Mouse (Mus musculus) heart, postnatal 0 days (tissue): ENCODE measurements around the gene Plekhn1. TPM values are rescaled to one million over a fixed set of nuclear protein-coding genes. Genes with fewer than 3 reads are reported as not detected.

ENCODE experiments used
- ATAC-seq: fragments of 200-750 bp; cut with Nextera tagmentation; 2 replicates; pipeline ENCODE4 v1.8.0; 2017; ENCODE audit warnings: low read depth, moderate number of reproducible peaks, moderate library complexity; ENCODE audit not compliant: insufficient read depth
- DNase-seq: peaks from one replicate; pipeline ENCODE4 v3.0.0-alpha.2; 2016; ENCODE audit warnings: low spot score
- H3K27ac ChIP-seq: fragments of 300-500 bp; sonication (generic); 2 replicates; pipeline ENCODE4 v1.5.1; 2014; ENCODE audit warnings: low read depth, mild to moderate bottlenecking
- H3K27me3 ChIP-seq: fragments of 300-500 bp; sonication (generic); 2 replicates; pipeline ENCODE4 v1.6.1; 2014; ENCODE audit warnings: low read length, mixed read lengths; ENCODE audit not compliant: control insufficient read depth, insufficient read depth
- H3K36me3 ChIP-seq: fragments of 300-500 bp; sonication (generic); replicated peaks from 2 replicates; pipeline ENCODE4 v1.6.1; 2014; ENCODE audit warnings: low read length, mixed read lengths; ENCODE audit not compliant: control insufficient read depth, insufficient read depth
- H3K4me1 ChIP-seq: fragments of 300-500 bp; sonication (generic); 2 replicates; pipeline ENCODE4 v1.6.1; 2014; ENCODE audit warnings: antibody characterized with exemption; ENCODE audit not compliant: control insufficient read depth, insufficient read depth
- H3K4me2 ChIP-seq: fragments of 300-500 bp; sonication (generic); 2 replicates; pipeline ENCODE4 v1.6.1; 2014; ENCODE audit warnings: low read depth, mild to moderate bottlenecking, low read length, moderate library complexity
- H3K4me3 ChIP-seq: fragments of 300-500 bp; sonication (generic); 2 replicates; pipeline ENCODE4 v1.5.1; 2014; ENCODE audit warnings: low read depth, low read length
- H3K9ac ChIP-seq: fragments of 300-500 bp; sonication (generic); replicated peaks from 2 replicates; pipeline ENCODE4 v1.6.1; 2014; ENCODE audit warnings: low read depth, low read length, mixed read lengths
- H3K9me3 ChIP-seq: fragments of 300-500 bp; sonication (generic); replicated peaks from 2 replicates; pipeline ENCODE4 v1.6.1; 2016; ENCODE audit warnings: low read length; ENCODE audit not compliant: control insufficient read depth
- CTCF ChIP-seq: IDR thresholded peaks from 2 replicates; pipeline ENCODE4 v1.5.1; 2016; ENCODE audit warnings: antibody characterized with exemption, control low read depth, low read depth
- EP300 ChIP-seq: IDR thresholded peaks from 2 replicates; pipeline ENCODE4 v1.6.1; 2016; ENCODE audit warnings: antibody characterized with exemption, low read depth
- WGBS: fragments of 180-500 bp; shearing (Covaris S2); extraction: QIAGEN DNeasy Blood & Tissue Kit; methylation state at CpG from one replicate; pipeline ENCODE4 v1.1.7; 2014; 5-methylcytosine and 5-hydroxymethylcytosine counted together
- polyA plus RNA-seq: library from polyadenylated mRNA; unstranded; fragments of >200 nt; fragmentation: Nextera tagmentation; extraction: Ambion mirVana; gene quantifications from 2 replicates; pipeline ENCODE4 v1.2.1, GENCODE M21; 2015
- total RNA-seq: library from RNA; depleted of rRNA; stranded (reverse); fragments of >200 nt; gene quantifications from 2 replicates; pipeline ENCODE4 v1.2.3, GENCODE M21; 2014; ENCODE audit warnings: low replicate concordance

Gene Plekhn1
- total and polyA plus RNA-seq, 2 experiments from 2014 or later = 5.9 to 21.9 TPM

GRCm38 (mm10) chr4:156252140-156252539, 17.5 kb upstream of the Plekhn1 start:
- Histone ChIP-seq H3K9ac (no peak overlapping the region), H3K27ac (no peak overlapping the region), H3K27me3 (peaks cover 17% of the 10 kb centered on the region), H3K36me3 (peaks cover 15% of the 10 kb centered on the region), H3K9me3 (no peaks in the 10 kb centered on the region), H3K4me1 (no peaks in the 10 kb centered on the region), H3K4me2 (no peak overlapping the region), H3K4me3 (no peak overlapping the region)
- WGBS = 35% methylated on average over 7 of the region's 7 CpGs
- TF ChIP-seq EP300 (no peak), CTCF (no peak)
- ATAC-seq (no peak), DNase-seq (no peak)

- 69% methylated on average over 8 of the region's 8 CpGs for WGBS
- DNase-seq (no peak), ATAC-seq (no peak)
- peaks cover 17% of the 10 kb centered on the region for H3K27me3 ChIP-seq
- no peaks in the 10 kb centered on the region for H3K4me1 ChIP-seq
- peaks cover 25% of the 10 kb centered on the region for H3K36me3 ChIP-seq
- H3K27ac ChIP-seq = no peak overlapping the region
- TF ChIP-seq EP300 = no peak
- TF ChIP-seq CTCF = no peak
- no peak overlapping the region for H3K4me3 ChIP-seq
- H3K9me3 ChIP-seq = no peaks in the 10 kb centered on the region
- H3K9ac ChIP-seq = no peak overlapping the region
- no peak overlapping the region for H3K4me2 ChIP-seq
These were observed 16.4 kb upstream of the Plekhn1 start for GRCm38 (mm10) chr4:156251081-156251480.

GRCm38 (mm10) chr4:156249567-156249966, 14.9 kb upstream of the Plekhn1 start:
- Histone ChIP-seq H3K4me1 (no peaks in the 10 kb centered on the region), H3K36me3 (peaks cover 40% of the 10 kb centered on the region), H3K4me3 (no peak overlapping the region), H3K27me3 (peaks cover 4% of the 10 kb centered on the region), H3K9ac (no peak overlapping the region), H3K9me3 (no peaks in the 10 kb centered on the region), H3K4me2 (no peak overlapping the region), H3K27ac (no peak overlapping the region)
- 56% methylated on average over 11 of the region's 11 CpGs for WGBS
- TF ChIP-seq EP300 (no peak), CTCF (no peak)
- no peak for ATAC-seq
- no peak for DNase-seq

GRCm38 (mm10) chr4:156236651-156237447, 2.2 kb upstream of the Plekhn1 start:
- no peak for TF ChIP-seq EP300
- TF ChIP-seq CTCF = no peak
- H3K9me3 ChIP-seq = no peaks in the 10 kb centered on the region
- ATAC-seq (no peak), DNase-seq (no peak)
- no peaks in the 10 kb centered on the region for H3K27me3 ChIP-seq
- peak overlapping the region; percentile 64 for H3K4me2 ChIP-seq
- peaks cover 45% of the 10 kb centered on the region for H3K36me3 ChIP-seq
- WGBS = 32% methylated on average over 56 of the region's 60 CpGs
- 0 out of 2 replicates have a peak overlapping the region, but pooled peaks have one; percentile 61 for H3K9ac ChIP-seq
- H3K4me3 ChIP-seq = peak overlapping the region; percentile 75
- peaks cover 6% of the 10 kb centered on the region for H3K4me1 ChIP-seq
- no peak overlapping the region for H3K27ac ChIP-seq

- TF ChIP-seq EP300 (no peak), CTCF (no peak)
- Histone ChIP-seq H3K4me3 (peak within 1 kb of the TSS; percentile 75), H3K4me1 (peaks cover 6% of the 10 kb centered on the region), H3K9me3 (no peaks in the 10 kb centered on the region), H3K27ac (peak within 1 kb of the TSS; percentile 83), H3K4me2 (peak within 1 kb of the TSS; percentile 64), H3K9ac (peak within 1 kb of the TSS; percentile 61), H3K36me3 (peaks cover 45% of the 10 kb centered on the region), H3K27me3 (no peaks in the 10 kb centered on the region)
- ATAC-seq (peak; percentile 93), DNase-seq (peak; percentile 91)
- 1% methylated on average over 89 of the region's 90 CpGs for WGBS
These were observed 1.3 kb upstream of the Plekhn1 start, which contains the start of gene Noc2l for GRCm38 (mm10) chr4:156235808-156236533. TSS of gene Noc2l (plus strand) at chr4:156236010.
